Mouse (Mus musculus) liver, postnatal 0 days (tissue): ENCODE data around the gene Ovol2. TPM values are rescaled to one million over a fixed set of nuclear protein-coding genes. Genes with fewer than 3 reads are reported as not detected.

Source experiments
- ATAC-seq: fragments of 200-750 bp; cut with Nextera tagmentation; 2 replicates; pipeline ENCODE4 v1.8.0; 2017; ENCODE audit warnings: mild to moderate bottlenecking, moderate library complexity
- DNase-seq: peaks from one replicate; pipeline ENCODE4 v3.0.0-alpha.2; 2016
- H3K27ac ChIP-seq: fragments of 300-500 bp; sonication (generic); 2 replicates; pipeline ENCODE4 v1.5.1; 2014; ENCODE audit warnings: antibody characterized with exemption, moderate library complexity, mild to moderate bottlenecking, low read depth
- H3K27me3 ChIP-seq: fragments of 300-500 bp; sonication (generic); 2 replicates; pipeline ENCODE4 v1.6.1; 2014; ENCODE audit warnings: low read length, control low read depth, mixed read lengths; ENCODE audit not compliant: insufficient read depth
- H3K36me3 ChIP-seq: fragments of 300-500 bp; sonication (generic); replicated peaks from 2 replicates; pipeline ENCODE4 v1.6.1; 2014; ENCODE audit warnings: mild to moderate bottlenecking, control low read depth, low read length, moderate library complexity, mixed read lengths; ENCODE audit not compliant: insufficient read depth
- H3K4me1 ChIP-seq: fragments of 300-500 bp; sonication (generic); 2 replicates; pipeline ENCODE4 v1.6.1; 2014; ENCODE audit warnings: antibody characterized with exemption, mild to moderate bottlenecking, control low read depth; ENCODE audit not compliant: insufficient read depth
- H3K4me2 ChIP-seq: fragments of 300-500 bp; sonication (generic); 2 replicates; pipeline ENCODE4 v1.6.1; 2014; ENCODE audit warnings: low read depth, mild to moderate bottlenecking, low read length, moderate library complexity, mixed read lengths
- H3K4me3 ChIP-seq: fragments of 300-500 bp; sonication (generic); 2 replicates; pipeline ENCODE4 v1.5.1; 2014; ENCODE audit warnings: low read depth, low read length
- H3K9ac ChIP-seq: fragments of 300-500 bp; sonication (generic); replicated peaks from 2 replicates; pipeline ENCODE4 v1.6.1; 2014; ENCODE audit warnings: mild to moderate bottlenecking, moderate library complexity
- H3K9me3 ChIP-seq: fragments of 300-500 bp; sonication (generic); 2 replicates; pipeline ENCODE4 v1.6.1; 2016; ENCODE audit warnings: mild to moderate bottlenecking, control low read depth, low read length, mixed read lengths
- CTCF ChIP-seq: sonication (generic); IDR thresholded peaks from 2 replicates; pipeline ENCODE4 v1.5.1; 2016; ENCODE audit warnings: antibody characterized with exemption, low read depth
- EP300 ChIP-seq: IDR thresholded peaks from 2 replicates; pipeline ENCODE4 v1.6.1; 2016; ENCODE audit warnings: antibody characterized with exemption, low read depth, mild to moderate bottlenecking
- WGBS: fragments of 180-500 bp; shearing (Covaris S2); extraction: QIAGEN DNeasy Blood & Tissue Kit; methylation state at CpG from one replicate; pipeline ENCODE4 v1.1.7; 2014; ENCODE audit not compliant: insufficient replicate concordance; 5-methylcytosine and 5-hydroxymethylcytosine counted together
- polyA plus RNA-seq: library from polyadenylated mRNA; unstranded; fragments of >200 nt; fragmentation: Nextera tagmentation; extraction: Ambion mirVana; gene quantifications from 2 replicates; pipeline ENCODE4 v1.2.1, GENCODE M21; 2015

Ovol2 gene
- polyA plus RNA-seq = 0.09 and 0.25 TPM in 2 replicates

DNA sequence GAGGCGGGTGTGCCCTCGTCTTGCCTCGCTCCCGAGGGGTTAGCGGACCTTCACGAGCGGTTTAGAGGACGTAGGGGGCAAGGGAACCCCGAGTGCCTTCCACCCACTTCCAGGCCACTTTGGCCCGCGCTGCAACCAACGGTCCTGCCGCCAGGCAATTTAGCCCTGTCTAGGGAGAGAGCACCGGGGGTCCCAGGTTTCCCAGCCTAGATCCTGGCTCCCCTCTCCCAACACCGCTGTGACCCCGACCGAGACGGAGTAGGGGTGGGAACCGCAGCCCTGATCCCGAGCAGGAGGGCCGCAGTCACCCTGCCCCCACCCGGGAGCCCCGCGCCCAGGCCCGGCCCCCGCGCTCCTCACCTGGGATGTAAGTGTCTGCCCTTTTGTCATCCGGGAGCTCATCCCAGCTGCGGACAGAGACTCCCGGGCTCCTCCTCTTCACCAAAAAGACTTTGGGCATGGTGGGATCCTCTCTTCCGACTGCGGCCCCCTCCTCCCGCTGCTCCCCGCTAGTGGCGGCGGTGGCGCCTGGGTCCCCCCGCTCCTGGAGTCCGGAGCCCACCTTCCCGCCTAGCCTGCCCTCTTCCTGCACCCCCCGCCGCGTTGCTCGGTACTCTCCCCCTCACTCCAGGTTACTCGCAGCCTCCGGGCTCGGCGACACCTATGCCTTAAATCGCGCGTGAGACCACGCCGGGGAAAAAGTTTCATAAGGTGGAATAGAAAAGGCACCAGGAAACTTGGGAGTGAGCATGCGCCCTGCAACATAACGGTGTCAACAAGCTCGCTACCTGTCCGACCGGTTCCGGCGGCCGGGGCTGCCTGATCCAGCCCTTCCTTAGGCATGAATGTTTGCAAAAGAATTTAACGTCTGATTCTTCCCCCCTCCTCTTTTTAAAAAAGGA, at the start of gene Ovol2:
TSS of gene Ovol2 (minus strand) at position 746 of the 902 bp plus-strand sequence.
- TF ChIP-seq EP300 (no peak), CTCF (no peak)
- H3K4me1 ChIP-seq = peaks cover 19% of the 10 kb centered on the region
- DNase-seq (peak; percentile 18), ATAC-seq (no peak)
- H3K4me2 ChIP-seq = peak within 1 kb of the TSS; percentile 83
- no peak within 1 kb of the TSS for H3K27ac ChIP-seq
- peaks cover 61% of the 10 kb centered on the region for H3K27me3 ChIP-seq
- H3K9ac ChIP-seq = peak within 1 kb of the TSS; percentile 30
- 1% methylated on average over 57 of the region's 62 CpGs for WGBS
- no peaks in the 10 kb centered on the region for H3K9me3 ChIP-seq
- peak within 1 kb of the TSS; percentile 61 for H3K4me3 ChIP-seq
- no peaks in the 10 kb centered on the region for H3K36me3 ChIP-seq

DNA sequence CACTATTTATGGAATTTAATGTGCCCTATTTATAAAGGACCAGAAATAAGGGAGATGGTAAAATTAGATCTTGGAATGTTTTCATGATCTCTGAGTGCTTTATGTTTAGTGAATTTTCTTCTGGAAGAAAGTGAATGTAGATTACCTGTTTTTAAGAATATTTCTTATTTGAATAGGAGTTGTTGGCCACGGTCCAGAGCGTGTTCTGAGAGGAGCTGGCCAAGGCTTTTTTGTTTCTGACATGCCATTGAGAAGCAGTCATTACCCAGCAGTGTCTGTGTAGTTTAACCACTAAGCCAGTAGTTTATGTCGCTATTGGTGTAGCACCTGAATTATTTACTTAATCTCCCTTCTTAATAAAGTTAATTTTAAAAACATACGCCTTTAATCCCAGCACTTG, 49.8 kb upstream of the Ovol2 start:
- Histone ChIP-seq H3K36me3 (peaks cover 67% of the 10 kb centered on the region), H3K9me3 (no peaks in the 10 kb centered on the region), H3K4me1 (no peaks in the 10 kb centered on the region), H3K27ac (no peak overlapping the region), H3K4me3 (no peak overlapping the region), H3K4me2 (no peak overlapping the region), H3K27me3 (no peaks in the 10 kb centered on the region), H3K9ac (no peak overlapping the region)
- ATAC-seq (no peak), DNase-seq (no peak)
- TF ChIP-seq EP300 (no peak), CTCF (no peak)
- whole genome bisulfite sequencing = 90% methylated on average over 4 of the region's 4 CpGs

- Histone ChIP-seq H3K36me3 (peaks cover 69% of the 10 kb centered on the region), H3K27me3 (no peaks in the 10 kb centered on the region), H3K4me3 (no peak overlapping the region), H3K27ac (no peak overlapping the region), H3K4me2 (no peak overlapping the region), H3K9ac (no peak overlapping the region), H3K4me1 (no peaks in the 10 kb centered on the region), H3K9me3 (no peaks in the 10 kb centered on the region)
- no peak for ATAC-seq
- TF ChIP-seq EP300 (no peak), CTCF (no peak)
- WGBS = 87% methylated on average over 3 of the region's 3 CpGs
- DNase-seq = no peak
Observed at GRCm38 (mm10) chr2:144381293-144381692, 49.3 kb upstream of the Ovol2 start.

- H3K9me3 ChIP-seq = no peaks in the 10 kb centered on the region
- TF ChIP-seq CTCF (no peak), EP300 (no peak)
- H3K4me3 ChIP-seq = no peak overlapping the region
- no peak for ATAC-seq
- 78% methylated on average over 10 of the region's 10 CpGs for WGBS
- H3K36me3 ChIP-seq = peaks cover 51% of the 10 kb centered on the region
- H3K4me1 ChIP-seq = peaks cover 5% of the 10 kb centered on the region; the same call in 1 of the 2 replicates
- H3K27me3 ChIP-seq = no peaks in the 10 kb centered on the region
- no peak overlapping the region for H3K9ac ChIP-seq
- no peak overlapping the region for H3K27ac ChIP-seq
- DNase-seq = no peak
- no peak overlapping the region for H3K4me2 ChIP-seq
Observed at GRCm38 (mm10) chr2:144375063-144375703, 43.2 kb upstream of the Ovol2 start.

DNA sequence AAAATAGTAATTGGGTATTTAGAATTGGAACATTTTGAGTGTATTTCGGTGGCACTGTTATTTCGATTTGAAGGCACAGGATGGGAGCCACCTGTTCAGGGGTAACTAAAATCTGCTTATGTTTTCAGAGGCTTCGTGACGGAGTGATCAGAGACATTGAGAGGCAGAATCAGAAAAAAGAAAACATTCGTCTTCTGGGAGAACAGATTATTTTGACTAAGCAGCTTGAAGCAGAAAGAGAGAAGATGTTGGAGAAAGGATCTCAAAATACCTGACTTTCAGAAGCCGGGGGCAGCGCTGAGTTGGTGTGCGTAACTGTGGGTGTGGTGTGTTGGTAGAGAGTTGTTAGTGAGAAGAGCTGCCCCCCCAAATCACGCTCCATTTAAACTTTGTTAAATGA, 41.1 kb upstream of the Ovol2 start:
- Histone ChIP-seq H3K4me3 (no peak overlapping the region), H3K36me3 (peaks cover 33% of the 10 kb centered on the region), H3K4me2 (no peak overlapping the region), H3K27ac (no peak overlapping the region), H3K4me1 (peaks cover 15% of the 10 kb centered on the region; the same call in 1 of the 2 replicates), H3K9me3 (no peaks in the 10 kb centered on the region), H3K27me3 (no peaks in the 10 kb centered on the region), H3K9ac (no peak overlapping the region)
- no peak for DNase-seq
- TF ChIP-seq EP300 (no peak), CTCF (no peak)
- ATAC-seq = no peak
- 88% methylated on average over 9 of the region's 9 CpGs for WGBS

DNA sequence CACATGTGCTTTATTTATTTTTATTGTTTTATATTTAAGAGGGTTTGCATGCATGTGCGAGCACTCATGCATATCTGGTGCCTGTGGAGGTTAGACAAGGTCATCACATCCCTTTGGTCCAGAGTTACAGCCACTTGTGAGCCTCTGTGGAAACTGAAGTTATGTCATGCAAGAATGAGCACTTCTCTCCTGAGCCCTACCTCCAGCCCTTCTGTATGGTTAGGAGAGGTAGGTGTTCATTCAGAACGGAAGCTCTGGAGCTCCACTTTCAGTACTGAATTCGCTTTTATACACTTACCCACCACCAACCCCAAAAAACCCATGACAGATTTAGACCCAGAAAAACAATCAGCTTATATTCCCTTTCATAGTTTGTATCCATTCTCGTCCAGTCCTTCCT, 39.6 kb upstream of the Ovol2 start:
- no peak for TF ChIP-seq EP300
- no peak for TF ChIP-seq CTCF
- peaks cover 16% of the 10 kb centered on the region; the same call in 1 of the 2 replicates for H3K4me1 ChIP-seq
- WGBS = 90% methylated on average over 4 of the region's 4 CpGs
- H3K9ac ChIP-seq = no peak overlapping the region
- ATAC-seq = no peak
- no peak overlapping the region for H3K4me2 ChIP-seq
- no peaks in the 10 kb centered on the region for H3K9me3 ChIP-seq
- H3K36me3 ChIP-seq = peaks cover 21% of the 10 kb centered on the region
- no peaks in the 10 kb centered on the region for H3K27me3 ChIP-seq
- H3K27ac ChIP-seq = no peak overlapping the region
- H3K4me3 ChIP-seq = no peak overlapping the region
- no peak for DNase-seq
